Mouse (Mus musculus): ENCODE data around the gene Arhgap8.

DNA sequence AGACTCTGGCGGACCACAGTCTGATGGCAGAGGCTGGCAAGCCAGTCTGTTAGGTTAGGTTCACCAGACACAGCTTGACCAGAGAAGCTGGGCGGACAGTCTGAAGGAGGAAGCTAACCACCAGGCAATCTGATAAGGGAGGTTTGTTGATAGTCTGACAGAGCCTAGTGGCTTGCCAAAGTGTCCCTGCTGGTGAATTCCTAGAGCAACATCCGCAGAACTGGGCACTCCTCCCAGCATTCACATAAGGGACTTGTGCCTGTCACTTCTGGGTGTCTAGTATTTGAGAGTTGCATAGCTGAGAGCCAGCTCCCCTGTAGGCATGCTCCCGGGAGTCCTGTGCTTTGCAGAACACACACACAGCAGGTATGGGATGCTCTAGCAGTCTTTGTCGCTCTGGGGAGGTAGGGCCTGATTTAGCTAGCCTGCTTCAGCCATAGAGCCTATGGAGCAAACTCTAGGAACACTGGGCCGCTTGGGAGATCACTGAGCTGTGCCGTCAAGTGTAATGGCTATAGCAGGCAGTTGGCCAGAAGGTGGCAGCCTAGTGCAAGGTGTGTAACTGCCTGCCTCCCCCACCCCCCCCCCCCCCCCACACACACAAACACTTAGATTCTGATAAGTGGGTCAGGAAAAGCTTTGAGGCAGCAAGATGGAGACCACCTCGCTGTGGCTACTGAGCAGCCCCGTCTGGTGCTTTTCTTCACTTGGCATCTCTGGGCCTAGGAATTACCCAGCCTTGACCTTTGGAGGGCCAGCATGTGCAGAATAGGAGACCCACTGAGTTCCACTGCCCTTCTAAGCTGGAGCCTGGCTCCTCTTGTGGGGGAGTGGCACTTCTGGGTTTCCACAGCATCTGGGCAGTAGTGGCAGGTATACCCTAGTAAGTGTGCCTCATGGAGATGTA lies 48.2 kb upstream of the Arhgap8 start:
- peak; percentile 50 for TF ChIP-seq CTCF (IDR thresholded peaks at IDR 0.05; ENCODE audit: control insufficient read depth, insufficient read depth, low read length)
- TF ChIP-seq POLR2A (IDR thresholded peaks at IDR 0.05; ENCODE audit: borderline replicate concordance, control insufficient read depth, low read depth, low read length) = no peak
